Mouse (Mus musculus): Measurements from ENCODE around the gene Pcid2. TPM values are rescaled to one million over a fixed set of nuclear protein-coding genes. Genes with fewer than 3 reads are reported as not detected.

The Pcid2 gene
- polyA plus RNA-seq, 1 experiment from 2014 or later: 38.4 TPM

GRCm38 (mm10) chr8:13124897-13125296 is 19.6 kb upstream of the Pcid2 start:
- no peak for ATAC-seq (ENCODE audit: low read depth)
- Histone ChIP-seq H3K9ac (ENCODE audit: low read length) (no peak overlapping the region), H3K36me3 (ENCODE audit: control insufficient read depth, insufficient read depth, low read length) (peaks cover 25% of the 10 kb centered on the region), H3K4me3 (ENCODE audit: low read length) (no peak overlapping the region), H3K4me2 (ENCODE audit: low read depth, low read length) (no peak overlapping the region), H3K27me3 (ENCODE audit: control insufficient read depth, insufficient read depth, low read depth, low read length) (no peaks in the 10 kb centered on the region), H3K27ac (ENCODE audit: low read length) (no peak overlapping the region), H3K9me3 (ENCODE audit: control insufficient read depth, low read length) (no peaks in the 10 kb centered on the region), H3K4me1 (replicated peaks; ENCODE audit: control insufficient read depth, insufficient read depth, low read length) (no peaks in the 10 kb centered on the region)
- WGBS: 73% methylated on average over 8 of the region's 8 CpGs

- H3K36me3 ChIP-seq (ENCODE audit: control insufficient read depth, insufficient read depth, low read length): peaks cover 16% of the 10 kb centered on the region
- H3K9ac ChIP-seq (ENCODE audit: low read length): no peak overlapping the region
- H3K4me3 ChIP-seq (ENCODE audit: low read length): no peak overlapping the region
- no peaks in the 10 kb centered on the region for H3K27me3 ChIP-seq (ENCODE audit: control insufficient read depth, insufficient read depth, low read depth, low read length)
- H3K4me2 ChIP-seq (ENCODE audit: low read depth, low read length): no peak overlapping the region
- H3K27ac ChIP-seq (ENCODE audit: low read length): no peak overlapping the region
- ATAC-seq (ENCODE audit: low read depth): no peak
- 89% methylated on average over 7 of the region's 7 CpGs for WGBS
- H3K9me3 ChIP-seq (ENCODE audit: control insufficient read depth, low read length): no peaks in the 10 kb centered on the region
- H3K4me1 ChIP-seq (replicated peaks; ENCODE audit: control insufficient read depth, insufficient read depth, low read length): no peaks in the 10 kb centered on the region
Measured at GRCm38 (mm10) chr8:13122887-13123421, 17.7 kb upstream of the Pcid2 start.

GRCm38 (mm10) chr8:13120882-13121665 is 15.8 kb upstream of the Pcid2 start:
- Histone ChIP-seq H3K4me1 (replicated peaks; ENCODE audit: control insufficient read depth, insufficient read depth, low read length) (no peaks in the 10 kb centered on the region), H3K36me3 (ENCODE audit: control insufficient read depth, insufficient read depth, low read length) (peaks cover 4% of the 10 kb centered on the region), H3K27me3 (ENCODE audit: control insufficient read depth, insufficient read depth, low read depth, low read length) (no peaks in the 10 kb centered on the region), H3K9ac (ENCODE audit: low read length) (no peak overlapping the region), H3K4me2 (ENCODE audit: low read depth, low read length) (no peak overlapping the region), H3K27ac (ENCODE audit: low read length) (no peak overlapping the region), H3K9me3 (ENCODE audit: control insufficient read depth, low read length) (no peaks in the 10 kb centered on the region), H3K4me3 (ENCODE audit: low read length) (no peak overlapping the region)
- no peak for ATAC-seq (ENCODE audit: low read depth)
- 80% methylated on average over 7 of the region's 7 CpGs for WGBS

- H3K9me3 ChIP-seq (ENCODE audit: control insufficient read depth, low read length): no peaks in the 10 kb centered on the region
- no peak overlapping the region for H3K27ac ChIP-seq (ENCODE audit: low read length)
- 79% methylated on average over 3 of the region's 3 CpGs for WGBS
- H3K4me2 ChIP-seq (ENCODE audit: low read depth, low read length): no peak overlapping the region
- no peaks in the 10 kb centered on the region for H3K27me3 ChIP-seq (ENCODE audit: control insufficient read depth, insufficient read depth, low read depth, low read length)
- no peaks in the 10 kb centered on the region for H3K4me1 ChIP-seq (replicated peaks; ENCODE audit: control insufficient read depth, insufficient read depth, low read length)
- H3K9ac ChIP-seq (ENCODE audit: low read length): no peak overlapping the region
- no peak for ATAC-seq (ENCODE audit: low read depth)
- no peak overlapping the region for H3K4me3 ChIP-seq (ENCODE audit: low read length)
- H3K36me3 ChIP-seq (ENCODE audit: control insufficient read depth, insufficient read depth, low read length): peaks cover 2% of the 10 kb centered on the region
Measured at GRCm38 (mm10) chr8:13118516-13118915, 13.3 kb upstream of the Pcid2 start.

GRCm38 (mm10) chr8:13117096-13117495 is 11.8 kb upstream of the Pcid2 start:
- no peaks in the 10 kb centered on the region for H3K27me3 ChIP-seq (ENCODE audit: control insufficient read depth, insufficient read depth, low read depth, low read length)
- H3K36me3 ChIP-seq (ENCODE audit: control insufficient read depth, insufficient read depth, low read length): no peaks in the 10 kb centered on the region; the same call in 1 of the 2 replicates
- no peak overlapping the region for H3K4me2 ChIP-seq (ENCODE audit: low read depth, low read length)
- no peak for ATAC-seq (ENCODE audit: low read depth)
- WGBS: 99% methylated on average over 2 of the region's 2 CpGs
- H3K4me1 ChIP-seq (replicated peaks; ENCODE audit: control insufficient read depth, insufficient read depth, low read length): no peaks in the 10 kb centered on the region
- no peak overlapping the region for H3K4me3 ChIP-seq (ENCODE audit: low read length)
- H3K27ac ChIP-seq (ENCODE audit: low read length): no peak overlapping the region
- H3K9me3 ChIP-seq (ENCODE audit: control insufficient read depth, low read length): no peaks in the 10 kb centered on the region
- H3K9ac ChIP-seq (ENCODE audit: low read length): no peak overlapping the region

GRCm38 (mm10) chr8:13113232-13113631 is 8.0 kb upstream of the Pcid2 start:
- no peak overlapping the region for H3K27ac ChIP-seq (ENCODE audit: low read length)
- H3K4me2 ChIP-seq (ENCODE audit: low read depth, low read length): no peak overlapping the region
- no peak overlapping the region for H3K9ac ChIP-seq (ENCODE audit: low read length)
- H3K27me3 ChIP-seq (ENCODE audit: control insufficient read depth, insufficient read depth, low read depth, low read length): no peaks in the 10 kb centered on the region
- H3K4me3 ChIP-seq (ENCODE audit: low read length): no peak overlapping the region
- H3K9me3 ChIP-seq (ENCODE audit: control insufficient read depth, low read length): no peaks in the 10 kb centered on the region
- WGBS: 84% methylated on average over 4 of the region's 4 CpGs
- no peaks in the 10 kb centered on the region for H3K4me1 ChIP-seq (replicated peaks; ENCODE audit: control insufficient read depth, insufficient read depth, low read length)
- ATAC-seq (ENCODE audit: low read depth): no peak
- no peaks in the 10 kb centered on the region; the same call in 1 of the 2 replicates for H3K36me3 ChIP-seq (ENCODE audit: control insufficient read depth, insufficient read depth, low read length)

- Histone ChIP-seq H3K9me3 (ENCODE audit: control insufficient read depth, low read length) (no peaks in the 10 kb centered on the region), H3K9ac (ENCODE audit: low read length) (no peak overlapping the region), H3K4me1 (replicated peaks; ENCODE audit: control insufficient read depth, insufficient read depth, low read length) (peaks cover 6% of the 10 kb centered on the region), H3K27ac (ENCODE audit: low read length) (no peak overlapping the region), H3K27me3 (ENCODE audit: control insufficient read depth, insufficient read depth, low read depth, low read length) (no peaks in the 10 kb centered on the region), H3K36me3 (ENCODE audit: control insufficient read depth, insufficient read depth, low read length) (no peaks in the 10 kb centered on the region; the same call in 1 of the 2 replicates), H3K4me3 (ENCODE audit: low read length) (no peak overlapping the region), H3K4me2 (ENCODE audit: low read depth, low read length) (no peak overlapping the region)
- no peak for ATAC-seq (ENCODE audit: low read depth)
- 71% methylated on average over 11 of the region's 11 CpGs for WGBS
Measured at GRCm38 (mm10) chr8:13111917-13112316, 6.7 kb upstream of the Pcid2 start.

GRCm38 (mm10) chr8:13109416-13109960 is 4.2 kb upstream of the Pcid2 start:
- Histone ChIP-seq H3K27ac (ENCODE audit: low read length) (no peak overlapping the region), H3K9ac (ENCODE audit: low read length) (no peak overlapping the region), H3K36me3 (ENCODE audit: control insufficient read depth, insufficient read depth, low read length) (no peaks in the 10 kb centered on the region; the same call in 1 of the 2 replicates), H3K27me3 (ENCODE audit: control insufficient read depth, insufficient read depth, low read depth, low read length) (no peaks in the 10 kb centered on the region), H3K4me2 (ENCODE audit: low read depth, low read length) (no peak overlapping the region), H3K4me3 (ENCODE audit: low read length) (no peak overlapping the region), H3K9me3 (ENCODE audit: control insufficient read depth, low read length) (no peaks in the 10 kb centered on the region), H3K4me1 (replicated peaks; ENCODE audit: control insufficient read depth, insufficient read depth, low read length) (peaks cover 12% of the 10 kb centered on the region)
- 46% methylated on average over 1 of the region's 1 CpGs for WGBS
- no peak for ATAC-seq (ENCODE audit: low read depth)

- H3K9ac ChIP-seq (ENCODE audit: low read length): no peak overlapping the region
- ATAC-seq (ENCODE audit: low read depth): no peak
- no peak overlapping the region for H3K4me3 ChIP-seq (ENCODE audit: low read length)
- H3K9me3 ChIP-seq (ENCODE audit: control insufficient read depth, low read length): no peaks in the 10 kb centered on the region
- H3K36me3 ChIP-seq (ENCODE audit: control insufficient read depth, insufficient read depth, low read length): no peaks in the 10 kb centered on the region; the same call in 1 of the 2 replicates
- H3K4me2 ChIP-seq (ENCODE audit: low read depth, low read length): no peak overlapping the region
- peaks cover 14% of the 10 kb centered on the region for H3K4me1 ChIP-seq (replicated peaks; ENCODE audit: control insufficient read depth, insufficient read depth, low read length)
- H3K27ac ChIP-seq (ENCODE audit: low read length): no peak overlapping the region
- no peaks in the 10 kb centered on the region for H3K27me3 ChIP-seq (ENCODE audit: control insufficient read depth, insufficient read depth, low read depth, low read length)
- WGBS: 85% methylated on average over 8 of the region's 8 CpGs
Measured at GRCm38 (mm10) chr8:13108967-13109366, 3.7 kb upstream of the Pcid2 start.

Data from lung, embryonic 16.5 days (tissue).